Mouse (Mus musculus): ENCODE data around the gene Hnrnph1.
A peak's percentile ranks its signal among the peaks of the same experiment; 100 is the strongest.

- peak; percentile 73 for TF ChIP-seq POLR2A (IDR thresholded peaks at IDR 0.05; ENCODE audit: insufficient read depth, low read depth, low read length)
- no peak; the same call in 1 of the 2 replicates for TF ChIP-seq EP300 (IDR thresholded peaks at IDR 0.05; ENCODE audit: insufficient read depth, low read depth, low read length)
Observed at GRCm38 (mm10) chr11:50431134-50432068, 54.6 kb downstream of the Hnrnph1 start.

Measured in heart, adult 2 months (tissue).